Mouse (Mus musculus): ENCODE measurements around the gene Hoxd4. TPM values are rescaled to one million over a fixed set of nuclear protein-coding genes. Genes with fewer than 3 reads are reported as not detected.

The Hoxd4 gene
- polyA plus RNA-seq, 1 experiment from 2014 or later, result 0.39 TPM

DNA sequence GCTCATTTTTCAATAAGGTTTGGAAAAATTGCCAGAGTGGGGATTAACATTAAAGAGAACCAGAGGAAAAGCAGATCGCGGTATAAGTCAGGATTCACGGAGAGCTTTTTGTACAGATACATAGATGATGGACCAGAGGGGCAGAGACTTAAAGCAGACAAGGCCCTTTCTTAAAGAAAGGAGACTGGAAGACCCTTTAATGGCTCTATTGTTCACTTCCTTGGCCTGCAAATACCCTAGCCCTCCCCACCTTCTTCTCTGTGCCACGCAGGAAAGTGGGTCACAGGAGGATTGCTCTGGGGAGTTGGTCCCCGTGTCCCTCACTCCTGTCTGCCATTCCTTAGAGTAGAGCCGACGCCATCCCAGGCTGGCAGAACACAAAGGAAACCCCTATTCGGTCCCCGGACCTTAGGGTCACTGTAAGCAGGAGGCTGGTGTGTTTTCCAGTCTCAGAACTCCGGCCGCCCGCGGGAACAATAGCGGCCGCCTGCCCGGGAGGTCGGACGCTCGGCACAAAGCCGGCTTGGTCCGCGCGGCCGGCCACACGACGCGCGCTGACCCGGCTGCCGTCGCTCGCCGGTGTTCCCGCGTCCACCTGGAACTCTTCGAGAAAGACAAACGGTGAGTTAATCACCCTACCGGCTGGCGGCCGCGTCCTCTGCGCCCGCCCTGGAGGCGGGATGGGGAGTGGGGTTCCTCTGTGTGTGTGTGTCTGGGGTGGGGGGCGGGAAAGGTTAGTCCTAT is 40.9 kb downstream of the Hoxd4 start:
- Histone ChIP-seq H3K27me3 (ENCODE audit: control insufficient read depth, insufficient read depth, low read length) (peaks cover 78% of the 10 kb centered on the region), H3K27ac (ENCODE audit: low read length) (no peak overlapping the region), H3K4me2 (ENCODE audit: low read depth, low read length) (peak overlapping the region; percentile 51), H3K36me3 (ENCODE audit: control insufficient read depth, insufficient read depth, low read length) (no peaks in the 10 kb centered on the region), H3K9ac (ENCODE audit: low read length) (peak overlapping the region; percentile 40), H3K9me3 (replicated peaks; ENCODE audit: control insufficient read depth, low read length) (no peaks in the 10 kb centered on the region), H3K4me1 (ENCODE audit: control insufficient read depth, insufficient read depth, low read length) (peaks cover 10% of the 10 kb centered on the region; the same call in 1 of the 2 replicates), H3K4me3 (replicated peaks; ENCODE audit: low read length) (peak overlapping the region; percentile 35)
- ATAC-seq (ENCODE audit: insufficient read depth, low FRiP score), result no peak
- WGBS, result 5% methylated on average over 45 of the region's 45 CpGs

DNA sequence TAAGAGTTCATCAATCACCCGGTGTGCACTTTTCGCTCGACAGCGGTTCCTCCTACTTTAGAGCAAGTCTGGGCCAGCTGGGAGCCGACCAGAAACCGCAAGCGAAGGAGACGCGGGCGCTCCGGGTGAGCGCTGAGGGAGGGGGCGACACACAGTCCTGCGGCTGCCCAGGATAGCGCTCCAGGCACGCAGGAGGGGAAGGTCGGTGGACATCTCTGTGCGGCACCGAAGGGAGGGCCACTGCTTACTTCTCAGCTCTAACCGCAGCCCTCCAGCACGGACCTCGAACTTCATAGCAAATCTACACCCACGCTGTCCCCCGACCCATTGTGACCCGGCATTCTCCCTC is 41.4 kb downstream of the Hoxd4 start:
- H3K27me3 ChIP-seq (ENCODE audit: control insufficient read depth, insufficient read depth, low read length), result peaks cover 78% of the 10 kb centered on the region
- H3K4me2 ChIP-seq (ENCODE audit: low read depth, low read length), result peak overlapping the region; percentile 51
- no peaks in the 10 kb centered on the region for H3K9me3 ChIP-seq (replicated peaks; ENCODE audit: control insufficient read depth, low read length)
- WGBS, result 3% methylated on average over 25 of the region's 25 CpGs
- peak overlapping the region; percentile 40 for H3K9ac ChIP-seq (ENCODE audit: low read length)
- no peak for ATAC-seq (ENCODE audit: insufficient read depth, low FRiP score)
- H3K4me3 ChIP-seq (replicated peaks; ENCODE audit: low read length), result peak overlapping the region; percentile 35
- no peaks in the 10 kb centered on the region for H3K36me3 ChIP-seq (ENCODE audit: control insufficient read depth, insufficient read depth, low read length)
- peaks cover 10% of the 10 kb centered on the region; the same call in 1 of the 2 replicates for H3K4me1 ChIP-seq (ENCODE audit: control insufficient read depth, insufficient read depth, low read length)
- no peak overlapping the region for H3K27ac ChIP-seq (ENCODE audit: low read length)

DNA sequence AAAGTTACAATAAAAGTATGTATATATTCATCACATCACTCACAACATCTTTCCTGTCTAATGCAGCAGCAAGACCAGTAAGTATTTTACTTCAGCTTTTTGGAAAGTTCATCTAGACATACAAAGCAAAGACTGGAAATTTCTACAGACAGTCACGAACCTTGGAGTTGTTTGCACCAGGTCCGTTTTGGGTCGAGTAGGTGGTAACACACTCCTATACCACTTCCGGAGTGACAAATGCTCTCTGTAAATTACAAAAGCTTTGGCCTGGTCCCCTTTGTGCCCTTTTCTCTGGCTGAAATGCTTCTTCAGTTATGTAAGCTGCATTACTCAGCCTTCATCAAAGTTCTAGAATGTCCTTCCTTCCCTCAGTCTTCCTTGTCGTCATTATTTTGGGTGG is 42.0 kb downstream of the Hoxd4 start:
- Histone ChIP-seq H3K9ac (ENCODE audit: low read length) (no peak overlapping the region), H3K4me2 (ENCODE audit: low read depth, low read length) (no peak overlapping the region), H3K4me1 (ENCODE audit: control insufficient read depth, insufficient read depth, low read length) (peaks cover 10% of the 10 kb centered on the region; the same call in 1 of the 2 replicates), H3K36me3 (ENCODE audit: control insufficient read depth, insufficient read depth, low read length) (no peaks in the 10 kb centered on the region), H3K4me3 (replicated peaks; ENCODE audit: low read length) (no peak overlapping the region), H3K27ac (ENCODE audit: low read length) (no peak overlapping the region), H3K9me3 (replicated peaks; ENCODE audit: control insufficient read depth, low read length) (no peaks in the 10 kb centered on the region), H3K27me3 (ENCODE audit: control insufficient read depth, insufficient read depth, low read length) (peaks cover 78% of the 10 kb centered on the region)
- ATAC-seq (ENCODE audit: insufficient read depth, low FRiP score), result no peak
- 41% methylated on average over 5 of the region's 5 CpGs for WGBS

DNA sequence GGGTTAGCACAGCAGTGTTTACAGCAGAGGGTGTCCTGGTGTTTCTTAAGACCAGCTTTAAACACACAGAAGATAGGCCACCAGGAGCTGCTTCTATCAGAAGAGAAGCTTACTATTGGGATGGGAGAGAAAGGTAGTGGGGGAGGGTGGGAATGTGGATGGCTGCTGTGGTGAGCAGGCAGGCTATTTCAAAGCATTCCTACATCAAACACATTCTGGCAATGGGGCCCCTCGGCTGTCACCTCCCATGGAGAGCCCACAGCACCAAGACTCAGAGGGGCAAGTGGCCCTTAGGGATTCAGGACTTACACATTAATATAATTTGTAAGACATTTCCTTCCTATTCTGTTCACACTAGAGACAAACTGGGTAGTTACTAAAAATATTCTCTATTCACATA is 48.4 kb downstream of the Hoxd4 start:
- Histone ChIP-seq H3K9ac (ENCODE audit: low read length) (no peak overlapping the region), H3K36me3 (ENCODE audit: control insufficient read depth, insufficient read depth, low read length) (no peaks in the 10 kb centered on the region), H3K27me3 (ENCODE audit: control insufficient read depth, insufficient read depth, low read length) (peaks cover 68% of the 10 kb centered on the region), H3K27ac (ENCODE audit: low read length) (no peak overlapping the region), H3K4me3 (replicated peaks; ENCODE audit: low read length) (no peak overlapping the region), H3K9me3 (replicated peaks; ENCODE audit: control insufficient read depth, low read length) (no peaks in the 10 kb centered on the region), H3K4me1 (ENCODE audit: control insufficient read depth, insufficient read depth, low read length) (peaks cover 10% of the 10 kb centered on the region), H3K4me2 (ENCODE audit: low read depth, low read length) (no peak overlapping the region)
- 4% methylated on average over 1 of the region's 1 CpGs for WGBS
- ATAC-seq (ENCODE audit: insufficient read depth, low FRiP score), result no peak

DNA sequence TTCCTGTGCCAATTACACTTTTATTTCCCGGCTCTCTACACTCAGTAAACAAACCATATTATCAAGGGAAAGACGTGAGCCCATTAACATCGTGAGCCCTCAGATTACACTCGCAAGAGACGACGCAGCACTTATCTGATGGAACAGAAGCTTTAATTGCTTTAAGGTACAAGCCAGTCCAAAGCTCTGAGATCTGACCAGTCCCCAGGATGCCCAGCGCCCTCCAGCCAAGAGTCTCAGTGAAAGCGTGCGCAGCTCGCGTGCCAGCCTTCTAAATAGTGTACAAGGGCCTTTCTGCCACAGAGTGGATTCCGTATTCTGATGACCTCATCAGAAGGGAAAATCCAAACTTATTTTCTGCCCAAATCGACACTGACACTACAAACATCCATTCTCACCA is 50.2 kb downstream of the Hoxd4 start:
- Histone ChIP-seq H3K4me2 (ENCODE audit: low read depth, low read length) (peak overlapping the region; percentile 91; the same call in 1 of the 2 replicates), H3K36me3 (ENCODE audit: control insufficient read depth, insufficient read depth, low read length) (no peaks in the 10 kb centered on the region), H3K9ac (ENCODE audit: low read length) (no peak overlapping the region), H3K27ac (ENCODE audit: low read length) (no peak overlapping the region), H3K9me3 (replicated peaks; ENCODE audit: control insufficient read depth, low read length) (no peaks in the 10 kb centered on the region), H3K27me3 (ENCODE audit: control insufficient read depth, insufficient read depth, low read length) (peaks cover 68% of the 10 kb centered on the region), H3K4me1 (ENCODE audit: control insufficient read depth, insufficient read depth, low read length) (peaks cover 10% of the 10 kb centered on the region), H3K4me3 (replicated peaks; ENCODE audit: low read length) (no peak overlapping the region)
- ATAC-seq (ENCODE audit: insufficient read depth, low FRiP score), result no peak
- 6% methylated on average over 13 of the region's 13 CpGs for WGBS

DNA sequence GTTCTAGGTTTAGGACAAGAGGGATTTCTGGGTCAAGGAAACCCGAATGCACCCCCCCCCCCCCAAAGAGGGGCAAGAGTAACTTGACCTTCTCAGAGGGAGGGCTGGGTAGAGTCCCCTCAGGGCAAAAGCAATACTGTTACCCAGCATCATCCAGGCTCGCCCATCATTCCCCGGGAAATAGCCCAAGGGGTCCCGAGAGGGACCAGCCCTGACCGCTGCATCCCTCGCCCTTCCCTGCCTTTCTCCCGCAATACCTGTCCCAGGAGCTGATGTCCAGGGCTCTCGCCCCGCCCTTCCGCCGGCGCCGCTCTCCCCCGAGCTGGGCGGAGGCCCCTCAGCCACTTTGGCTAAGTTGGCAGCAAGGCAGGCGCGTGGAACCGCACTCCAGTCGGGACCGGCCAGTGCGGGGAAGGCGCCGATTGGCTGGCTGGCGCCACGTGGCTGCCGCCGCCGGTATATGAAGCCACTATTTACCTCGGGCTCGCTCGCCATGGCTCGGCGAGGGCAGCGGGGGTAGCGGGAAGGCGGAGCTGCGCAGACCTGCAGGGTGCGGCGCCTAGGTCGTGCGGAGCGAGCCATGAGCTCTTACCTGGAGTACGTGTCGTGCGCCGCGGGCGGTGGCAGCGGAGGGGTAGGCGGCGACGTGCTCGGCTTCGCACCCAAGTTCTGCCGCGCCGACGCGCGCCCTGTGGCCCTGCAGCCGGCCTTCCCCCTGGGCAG is 51.0 kb downstream of the Hoxd4 start, which contains the start of gene Hoxd1:
Hoxd1 (plus strand) TSS at position 459 of the 723 bp plus-strand sequence.
- WGBS, result under 1% methylated on average over 61 of the region's 61 CpGs
- H3K27ac ChIP-seq (ENCODE audit: low read length), result no peak within 1 kb of the TSS
- peak within 1 kb of the TSS; percentile 91 for H3K4me2 ChIP-seq (ENCODE audit: low read depth, low read length)
- no peaks in the 10 kb centered on the region for H3K36me3 ChIP-seq (ENCODE audit: control insufficient read depth, insufficient read depth, low read length)
- no peaks in the 10 kb centered on the region for H3K9me3 ChIP-seq (replicated peaks; ENCODE audit: control insufficient read depth, low read length)
- ATAC-seq (ENCODE audit: insufficient read depth, low FRiP score), result peak; percentile 47
- peaks cover 67% of the 10 kb centered on the region for H3K27me3 ChIP-seq (ENCODE audit: control insufficient read depth, insufficient read depth, low read length)
- H3K4me3 ChIP-seq (replicated peaks; ENCODE audit: low read length), result peak within 1 kb of the TSS; percentile 55
- peaks cover 10% of the 10 kb centered on the region for H3K4me1 ChIP-seq (ENCODE audit: control insufficient read depth, insufficient read depth, low read length)
- H3K9ac ChIP-seq (ENCODE audit: low read length), result peak within 1 kb of the TSS; percentile 21; the same call in 1 of the 2 replicates

DNA sequence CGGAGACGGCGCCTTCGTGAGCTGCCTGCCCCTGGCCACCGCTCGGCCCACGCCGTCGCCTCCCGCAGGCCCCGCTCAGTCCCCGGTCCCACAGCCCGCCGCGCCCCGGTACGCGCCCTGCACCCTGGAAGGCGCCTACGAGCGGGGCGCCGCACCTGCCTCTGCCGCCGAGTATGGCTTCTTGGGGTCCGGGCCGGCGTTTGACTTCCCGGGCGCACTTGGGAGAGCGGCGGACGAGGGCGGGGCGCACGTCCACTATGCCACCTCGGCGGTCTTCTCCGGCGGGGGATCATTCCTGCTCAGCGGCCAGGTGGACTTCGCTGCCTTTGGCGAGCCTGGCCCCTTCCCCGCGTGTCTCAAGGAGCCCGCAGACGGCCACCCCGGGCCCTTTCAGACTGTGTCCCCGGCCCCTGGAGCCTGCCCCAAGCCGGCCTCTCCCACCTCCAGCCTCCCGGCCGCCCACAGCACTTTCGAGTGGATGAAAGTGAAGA is 51.6 kb downstream of the Hoxd4 start:
- WGBS, result 1% methylated on average over 52 of the region's 53 CpGs
- Histone ChIP-seq H3K9ac (ENCODE audit: low read length) (0 out of 2 replicates have a peak overlapping the region, but pooled peaks have one; percentile 21), H3K27me3 (ENCODE audit: control insufficient read depth, insufficient read depth, low read length) (peaks cover 62% of the 10 kb centered on the region), H3K4me3 (replicated peaks; ENCODE audit: low read length) (peak overlapping the region; percentile 55), H3K36me3 (ENCODE audit: control insufficient read depth, insufficient read depth, low read length) (no peaks in the 10 kb centered on the region), H3K4me2 (ENCODE audit: low read depth, low read length) (peak overlapping the region; percentile 91), H3K4me1 (ENCODE audit: control insufficient read depth, insufficient read depth, low read length) (peaks cover 10% of the 10 kb centered on the region), H3K27ac (ENCODE audit: low read length) (no peak overlapping the region), H3K9me3 (replicated peaks; ENCODE audit: control insufficient read depth, low read length) (no peaks in the 10 kb centered on the region)
- ATAC-seq (ENCODE audit: insufficient read depth, low FRiP score), result peak; percentile 47; the same call in 1 of the 2 replicates

DNA sequence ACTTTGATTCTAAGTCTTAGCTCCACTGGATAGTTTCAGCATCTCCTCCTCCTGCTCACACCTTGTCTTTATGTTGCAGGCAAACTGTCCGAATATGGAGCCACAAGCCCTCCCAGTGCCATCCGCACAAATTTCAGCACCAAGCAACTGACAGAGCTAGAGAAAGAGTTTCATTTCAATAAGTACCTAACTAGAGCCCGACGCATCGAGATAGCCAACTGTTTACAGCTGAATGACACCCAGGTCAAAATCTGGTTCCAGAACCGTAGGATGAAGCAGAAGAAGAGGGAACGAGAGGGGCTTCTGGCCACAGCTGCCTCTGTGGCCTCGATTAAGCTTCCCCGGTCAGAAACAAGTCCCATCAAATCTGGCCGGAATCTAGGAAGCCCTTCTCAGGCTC is 52.2 kb downstream of the Hoxd4 start:
- H3K27me3 ChIP-seq (ENCODE audit: control insufficient read depth, insufficient read depth, low read length), result peaks cover 60% of the 10 kb centered on the region
- 36% methylated on average over 10 of the region's 10 CpGs for WGBS

DNA sequence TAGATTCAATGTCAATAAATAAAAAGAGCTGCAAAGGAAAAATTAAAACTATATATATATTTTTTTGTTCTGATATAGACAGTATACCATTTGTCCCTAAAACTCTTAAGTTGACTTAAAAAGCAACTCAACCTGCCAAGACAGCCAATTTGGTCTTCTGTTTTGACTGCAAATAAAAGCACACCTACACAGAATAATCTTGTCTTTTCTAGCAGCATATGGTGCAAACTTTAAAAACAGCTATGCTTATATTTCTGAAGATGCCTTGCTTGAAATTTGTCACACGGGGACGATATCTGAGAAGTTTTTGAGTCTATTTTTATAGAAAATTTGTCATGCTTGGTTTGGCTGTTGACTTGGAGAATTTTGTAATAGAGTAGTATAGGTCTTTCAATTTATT is 62.6 kb downstream of the Hoxd4 start:
- H3K9ac ChIP-seq (ENCODE audit: low read length), result no peak overlapping the region
- ATAC-seq (ENCODE audit: insufficient read depth, low FRiP score), result no peak
- H3K4me2 ChIP-seq (ENCODE audit: low read depth, low read length), result no peak overlapping the region
- no peaks in the 10 kb centered on the region for H3K36me3 ChIP-seq (ENCODE audit: control insufficient read depth, insufficient read depth, low read length)
- H3K27ac ChIP-seq (ENCODE audit: low read length), result no peak overlapping the region
- no peaks in the 10 kb centered on the region for H3K4me1 ChIP-seq (ENCODE audit: control insufficient read depth, insufficient read depth, low read length)
- no peaks in the 10 kb centered on the region for H3K9me3 ChIP-seq (replicated peaks; ENCODE audit: control insufficient read depth, low read length)
- peaks cover 5% of the 10 kb centered on the region; the same call in 1 of the 2 replicates for H3K27me3 ChIP-seq (ENCODE audit: control insufficient read depth, insufficient read depth, low read length)
- no peak overlapping the region for H3K4me3 ChIP-seq (replicated peaks; ENCODE audit: low read length)
- 81% methylated on average over 2 of the region's 2 CpGs for WGBS

More for the DNA sequence above, 52.2 kb downstream of the Hoxd4 start:
- H3K4me2 ChIP-seq (ENCODE audit: low read depth, low read length), result no peak overlapping the region
- H3K9ac ChIP-seq (ENCODE audit: low read length), result no peak overlapping the region
- H3K4me1 ChIP-seq (ENCODE audit: control insufficient read depth, insufficient read depth, low read length), result peaks cover 10% of the 10 kb centered on the region
- H3K4me3 ChIP-seq (replicated peaks; ENCODE audit: low read length), result no peak overlapping the region
- ATAC-seq (ENCODE audit: insufficient read depth, low FRiP score), result no peak
- H3K9me3 ChIP-seq (replicated peaks; ENCODE audit: control insufficient read depth, low read length), result no peaks in the 10 kb centered on the region
- no peak overlapping the region for H3K27ac ChIP-seq (ENCODE audit: low read length)
- no peaks in the 10 kb centered on the region for H3K36me3 ChIP-seq (ENCODE audit: control insufficient read depth, insufficient read depth, low read length)

Data from stomach, embryonic 16.5 days (tissue).